Mouse (Mus musculus) kidney, embryonic 14.5 days (tissue): ENCODE results near the gene Hcrtr2. TPM values are rescaled to one million over a fixed set of nuclear protein-coding genes. Genes with fewer than 3 reads are reported as not detected.

Experiments
- ATAC-seq: fragments of 200-750 bp; cut with Nextera tagmentation; 2 replicates; pipeline ENCODE4 v1.8.0; 2017; ENCODE audit warnings: moderate number of reproducible peaks, mild to moderate bottlenecking, moderate TSS enrichment, moderate library complexity; ENCODE audit not compliant: low FRiP score, low TSS enrichment
- H3K27ac ChIP-seq: fragments of 300-500 bp; sonication (generic); 2 replicates; pipeline ENCODE4 v1.5.1; 2014; ENCODE audit warnings: low read depth, mild to moderate bottlenecking, low read length, moderate library complexity, mixed read lengths
- H3K27me3 ChIP-seq: fragments of 300-500 bp; sonication (generic); 2 replicates; pipeline ENCODE4 v1.6.1; 2014; ENCODE audit warnings: mild to moderate bottlenecking, low read length; ENCODE audit not compliant: control insufficient read depth, insufficient read depth
- H3K36me3 ChIP-seq: fragments of 300-500 bp; sonication (generic); 2 replicates; pipeline ENCODE4 v1.6.1; 2014; ENCODE audit warnings: low read length, mixed read lengths; ENCODE audit not compliant: control insufficient read depth, insufficient read depth
- H3K4me1 ChIP-seq: fragments of 300-500 bp; sonication (generic); 2 replicates; pipeline ENCODE4 v1.6.1; 2014; ENCODE audit warnings: low read length, mixed read lengths; ENCODE audit not compliant: control insufficient read depth, insufficient read depth
- H3K4me2 ChIP-seq: fragments of 300-500 bp; sonication (generic); replicated peaks from 2 replicates; pipeline ENCODE4 v1.6.1; 2014; ENCODE audit warnings: low read depth, mild to moderate bottlenecking, low read length
- H3K4me3 ChIP-seq: fragments of 300-500 bp; sonication (generic); 2 replicates; pipeline ENCODE4 v1.5.1; 2014; ENCODE audit warnings: mild to moderate bottlenecking, low read length
- H3K9ac ChIP-seq: fragments of 300-500 bp; sonication (generic); 2 replicates; pipeline ENCODE4 v1.6.1; 2014; ENCODE audit warnings: low read depth, mild to moderate bottlenecking, low read length, moderate library complexity
- H3K9me3 ChIP-seq: fragments of 300-500 bp; sonication (generic); 2 replicates; pipeline ENCODE4 v1.6.1; 2016; ENCODE audit warnings: low read length; ENCODE audit not compliant: control insufficient read depth
- WGBS: fragments of 180-500 bp; shearing (Covaris S2); extraction: QIAGEN DNeasy Blood & Tissue Kit; methylation state at CpG from one replicate; pipeline ENCODE4 v1.1.7; 2014; 5-methylcytosine and 5-hydroxymethylcytosine counted together
- polyA plus RNA-seq: library from polyadenylated mRNA; unstranded; fragments of >200 nt; fragmentation: Nextera tagmentation; extraction: Ambion mirVana; gene quantifications from 2 replicates; pipeline ENCODE4 v1.2.1, GENCODE M21; 2014

The Hcrtr2 gene
- polyA plus RNA-seq, 1 experiment from 2014 or later = 0.15 TPM

- no peaks in the 10 kb centered on the region for H3K9me3 ChIP-seq
- H3K27ac ChIP-seq = no peak overlapping the region
- no peaks in the 10 kb centered on the region for H3K36me3 ChIP-seq
- WGBS = 62% methylated on average over 1 of the region's 1 CpGs
- peaks cover 6% of the 10 kb centered on the region; the same call in 1 of the 2 replicates for H3K27me3 ChIP-seq
- peaks cover 5% of the 10 kb centered on the region; the same call in 1 of the 2 replicates for H3K4me1 ChIP-seq
- no peak overlapping the region for H3K4me3 ChIP-seq
- no peak overlapping the region for H3K4me2 ChIP-seq
- ATAC-seq = no peak
- no peak overlapping the region for H3K9ac ChIP-seq
Measured at GRCm38 (mm10) chr9:76320755-76321154, 2.9 kb downstream of the Hcrtr2 start.

- Histone ChIP-seq H3K36me3 (no peaks in the 10 kb centered on the region), H3K9ac (no peak overlapping the region), H3K4me3 (no peak overlapping the region), H3K9me3 (no peaks in the 10 kb centered on the region), H3K4me1 (peaks cover 5% of the 10 kb centered on the region; the same call in 1 of the 2 replicates), H3K27ac (no peak overlapping the region), H3K27me3 (peaks cover 6% of the 10 kb centered on the region; the same call in 1 of the 2 replicates), H3K4me2 (no peak overlapping the region)
- 82% methylated on average over 4 of the region's 4 CpGs for WGBS
- ATAC-seq = no peak
Measured at GRCm38 (mm10) chr9:76318302-76318701, 5.4 kb downstream of the Hcrtr2 start.

GRCm38 (mm10) chr9:76315096-76315495 is 8.6 kb downstream of the Hcrtr2 start:
- Histone ChIP-seq H3K4me1 (no peaks in the 10 kb centered on the region), H3K36me3 (no peaks in the 10 kb centered on the region), H3K9me3 (no peaks in the 10 kb centered on the region), H3K27ac (no peak overlapping the region), H3K9ac (no peak overlapping the region), H3K27me3 (no peaks in the 10 kb centered on the region), H3K4me3 (no peak overlapping the region), H3K4me2 (no peak overlapping the region)
- no peak for ATAC-seq

DNA sequence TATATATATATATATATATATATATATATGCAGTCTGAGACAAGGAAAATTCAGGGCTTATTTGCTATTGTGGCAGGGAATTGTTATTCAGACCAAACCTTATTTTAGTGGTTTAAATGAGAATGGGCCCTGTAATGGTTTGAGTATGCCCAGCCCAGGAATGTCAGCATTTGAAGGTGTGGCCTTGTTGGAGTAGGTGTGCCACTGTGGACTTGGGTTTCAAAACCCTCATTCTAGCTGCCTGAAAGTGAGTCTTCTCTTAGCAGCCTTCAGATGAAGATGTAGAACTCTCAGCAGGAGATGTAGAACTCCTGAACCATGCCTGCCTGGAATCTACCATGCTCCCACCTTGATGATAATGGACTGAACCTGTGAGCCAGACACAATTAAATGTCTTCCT is 9.7 kb downstream of the Hcrtr2 start:
- Histone ChIP-seq H3K4me1 (no peaks in the 10 kb centered on the region), H3K27ac (no peak overlapping the region), H3K9ac (no peak overlapping the region), H3K4me3 (no peak overlapping the region), H3K9me3 (no peaks in the 10 kb centered on the region), H3K4me2 (no peak overlapping the region), H3K27me3 (no peaks in the 10 kb centered on the region), H3K36me3 (no peaks in the 10 kb centered on the region)
- ATAC-seq = no peak

GRCm38 (mm10) chr9:76312221-76312620 is 11.4 kb downstream of the Hcrtr2 start:
- Histone ChIP-seq H3K36me3 (no peaks in the 10 kb centered on the region), H3K9ac (no peak overlapping the region), H3K27ac (no peak overlapping the region), H3K9me3 (no peaks in the 10 kb centered on the region), H3K4me1 (no peaks in the 10 kb centered on the region), H3K4me3 (no peak overlapping the region), H3K4me2 (no peak overlapping the region), H3K27me3 (no peaks in the 10 kb centered on the region)
- 60% methylated on average over 1 of the region's 1 CpGs for WGBS
- no peak for ATAC-seq

DNA sequence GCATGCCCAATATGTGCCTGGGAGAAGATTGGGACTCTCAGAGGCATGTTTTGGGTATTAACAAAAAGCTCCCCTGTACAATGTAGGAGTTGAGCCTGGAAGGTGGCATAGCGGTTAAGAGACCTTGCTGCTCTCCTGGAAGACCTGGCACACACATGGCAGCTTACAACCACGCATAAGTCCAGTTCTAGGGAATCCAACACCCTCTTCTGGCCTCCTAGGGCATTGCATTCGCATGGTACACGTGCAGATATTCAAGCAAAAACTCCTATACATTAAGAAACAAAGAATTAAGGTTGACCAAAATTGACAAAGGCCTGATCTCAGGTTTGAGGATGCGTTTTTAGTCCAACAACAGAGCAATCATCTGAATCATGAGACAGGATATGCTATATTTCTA is 32.3 kb downstream of the Hcrtr2 start:
- Histone ChIP-seq H3K36me3 (no peaks in the 10 kb centered on the region), H3K9me3 (no peaks in the 10 kb centered on the region)

DNA sequence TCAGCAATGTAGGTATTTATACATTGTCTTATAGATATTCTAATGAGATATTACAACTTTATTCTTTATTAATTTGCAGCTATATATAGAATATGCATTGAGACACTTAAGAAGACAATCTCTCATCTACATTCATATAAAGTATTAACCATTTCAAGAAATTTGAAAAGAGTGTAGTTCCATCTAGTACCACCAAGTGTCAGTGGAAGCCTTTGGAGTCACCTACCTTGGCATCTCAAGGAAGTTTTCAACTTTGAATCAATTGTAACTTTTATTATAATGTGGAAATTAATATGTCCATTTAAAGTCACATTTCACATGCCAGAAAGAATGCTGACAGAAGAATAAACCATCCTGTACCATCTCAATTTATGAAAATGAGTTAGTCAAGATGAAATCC is 52.8 kb downstream of the Hcrtr2 start:
- no peak for ATAC-seq
- H3K9ac ChIP-seq = no peak overlapping the region
- no peak overlapping the region for H3K4me2 ChIP-seq
- H3K36me3 ChIP-seq = no peaks in the 10 kb centered on the region
- no peaks in the 10 kb centered on the region for H3K27me3 ChIP-seq
- H3K4me3 ChIP-seq = no peak overlapping the region
- H3K27ac ChIP-seq = no peak overlapping the region
- H3K9me3 ChIP-seq = no peaks in the 10 kb centered on the region
- no peaks in the 10 kb centered on the region for H3K4me1 ChIP-seq

More for the DNA sequence above, 32.3 kb downstream of the Hcrtr2 start:
- no peaks in the 10 kb centered on the region for H3K4me1 ChIP-seq
- no peak overlapping the region for H3K9ac ChIP-seq
- H3K27me3 ChIP-seq = no peaks in the 10 kb centered on the region
- H3K4me2 ChIP-seq = no peak overlapping the region
- H3K27ac ChIP-seq = no peak overlapping the region
- ATAC-seq = no peak
- no peak overlapping the region for H3K4me3 ChIP-seq
- 77% methylated on average over 5 of the region's 5 CpGs for WGBS

DNA sequence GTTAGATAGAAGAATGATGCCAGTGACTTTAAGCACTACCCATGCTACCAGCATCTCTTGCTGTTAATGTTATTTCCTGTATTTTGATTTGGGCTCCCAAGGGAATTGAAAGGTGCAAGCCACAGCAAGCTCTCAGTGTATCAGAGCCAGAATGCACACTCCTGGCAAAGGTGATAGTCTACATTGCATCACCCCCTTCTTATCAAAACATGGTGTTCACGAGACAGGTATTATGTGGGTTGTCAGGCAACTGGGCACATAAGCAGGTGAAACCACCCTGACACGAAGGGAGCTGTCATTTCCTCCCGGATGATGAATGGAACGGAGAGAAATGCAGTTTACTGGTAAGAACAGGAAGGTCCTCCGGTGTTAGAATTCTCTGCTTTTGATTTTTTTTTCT is 65.9 kb downstream of the Hcrtr2 start:
- H3K36me3 ChIP-seq = no peaks in the 10 kb centered on the region
- H3K4me2 ChIP-seq = no peak overlapping the region
- no peak overlapping the region for H3K4me3 ChIP-seq
- 80% methylated on average over 5 of the region's 5 CpGs for WGBS
- no peaks in the 10 kb centered on the region for H3K9me3 ChIP-seq
- no peak overlapping the region for H3K9ac ChIP-seq
- no peaks in the 10 kb centered on the region for H3K4me1 ChIP-seq
- H3K27ac ChIP-seq = no peak overlapping the region
- ATAC-seq = no peak
- H3K27me3 ChIP-seq = no peaks in the 10 kb centered on the region

DNA sequence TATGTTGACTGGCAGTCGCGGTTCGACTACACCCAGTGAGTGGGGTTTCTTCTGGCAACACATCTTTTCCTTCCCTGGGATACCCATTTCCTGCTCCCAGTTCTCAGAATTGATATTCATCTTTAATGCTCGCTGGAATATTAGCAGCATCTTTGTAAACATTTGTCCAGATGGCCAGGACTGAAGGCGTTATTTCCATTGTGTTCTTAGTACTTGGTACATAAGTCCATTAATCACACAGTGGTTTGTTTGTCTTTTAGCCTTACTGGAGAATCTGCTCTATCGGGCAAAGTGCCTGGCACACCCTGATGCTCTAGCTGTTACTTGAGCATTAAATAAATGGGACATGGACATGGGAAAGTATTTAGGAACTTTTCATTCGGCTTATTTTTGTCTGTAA is 71.1 kb downstream of the Hcrtr2 start:
- no peaks in the 10 kb centered on the region for H3K9me3 ChIP-seq
- no peak overlapping the region for H3K27ac ChIP-seq
- no peaks in the 10 kb centered on the region for H3K36me3 ChIP-seq
- 83% methylated on average over 7 of the region's 7 CpGs for WGBS
- H3K27me3 ChIP-seq = no peaks in the 10 kb centered on the region
- H3K4me1 ChIP-seq = no peaks in the 10 kb centered on the region
- no peak for ATAC-seq
- no peak overlapping the region for H3K4me2 ChIP-seq
- no peak overlapping the region for H3K4me3 ChIP-seq
- H3K9ac ChIP-seq = no peak overlapping the region

DNA sequence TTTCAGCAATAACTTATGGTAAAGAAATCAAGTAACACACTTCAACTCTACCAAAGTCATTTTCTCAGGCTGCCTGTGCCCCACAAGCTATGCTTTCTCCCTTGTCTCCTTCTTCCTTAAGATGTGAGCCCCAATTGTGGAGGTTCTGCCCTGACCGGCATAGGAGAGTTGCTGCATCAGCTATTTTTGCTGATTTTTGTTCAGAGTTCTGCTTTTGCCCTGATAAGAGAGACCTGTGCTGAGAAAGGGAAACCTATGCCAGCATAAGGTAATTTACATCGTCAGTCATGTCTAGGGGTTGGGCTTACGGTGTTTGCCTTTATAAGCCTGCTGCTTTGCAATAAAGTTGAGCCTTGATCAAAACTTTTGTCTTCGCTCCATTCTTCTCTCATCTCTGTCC is 71.5 kb downstream of the Hcrtr2 start:
- no peak for ATAC-seq
- Histone ChIP-seq H3K36me3 (no peaks in the 10 kb centered on the region), H3K4me1 (no peaks in the 10 kb centered on the region), H3K9ac (no peak overlapping the region), H3K27me3 (no peaks in the 10 kb centered on the region), H3K4me3 (no peak overlapping the region), H3K4me2 (no peak overlapping the region), H3K9me3 (no peaks in the 10 kb centered on the region), H3K27ac (no peak overlapping the region)
- 87% methylated on average over 4 of the region's 4 CpGs for WGBS
